Mouse (Mus musculus): ENCODE data around the gene Fam187a. TPM values are rescaled to one million over a fixed set of nuclear protein-coding genes. Genes with fewer than 3 reads are reported as not detected.

The Fam187a gene
- polyA plus RNA-seq, 1 experiment from 2014 or later: not detected

DNA sequence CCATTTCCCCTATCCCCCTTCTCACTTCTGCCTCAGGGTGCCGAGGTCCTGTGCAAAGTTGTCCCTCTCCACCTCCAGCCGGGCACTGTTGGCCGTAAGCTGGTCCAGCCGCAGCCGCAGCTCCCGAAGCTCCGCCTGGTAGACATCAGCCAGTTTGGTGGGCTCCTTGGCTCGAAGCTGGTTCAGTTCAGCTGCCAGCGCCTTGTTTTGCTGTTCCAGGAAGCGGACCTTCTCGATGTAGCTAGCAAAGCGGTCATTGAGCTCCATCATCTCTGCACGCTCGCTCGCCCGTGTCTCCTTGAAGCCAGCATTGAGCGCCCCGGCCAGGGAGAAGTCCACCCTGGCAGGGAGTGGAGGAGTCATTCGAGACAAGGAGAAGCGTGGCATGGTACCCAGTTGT lies 11.7 kb downstream of the Fam187a start:
- Histone ChIP-seq H3K4me3 (no peak overlapping the region), H3K4me2 (no peak overlapping the region), H3K27me3 (peaks cover 37% of the 10 kb centered on the region), H3K9me3 (no peaks in the 10 kb centered on the region), H3K4me1 (replicated peaks) (peaks cover 19% of the 10 kb centered on the region), H3K36me3 (no peaks in the 10 kb centered on the region), H3K27ac (replicated peaks) (no peak overlapping the region), H3K9ac (no peak overlapping the region)
- WGBS: 74% methylated on average over 20 of the region's 20 CpGs
- no peak for ATAC-seq (ENCODE audit: low FRiP score, low read depth)

DNA sequence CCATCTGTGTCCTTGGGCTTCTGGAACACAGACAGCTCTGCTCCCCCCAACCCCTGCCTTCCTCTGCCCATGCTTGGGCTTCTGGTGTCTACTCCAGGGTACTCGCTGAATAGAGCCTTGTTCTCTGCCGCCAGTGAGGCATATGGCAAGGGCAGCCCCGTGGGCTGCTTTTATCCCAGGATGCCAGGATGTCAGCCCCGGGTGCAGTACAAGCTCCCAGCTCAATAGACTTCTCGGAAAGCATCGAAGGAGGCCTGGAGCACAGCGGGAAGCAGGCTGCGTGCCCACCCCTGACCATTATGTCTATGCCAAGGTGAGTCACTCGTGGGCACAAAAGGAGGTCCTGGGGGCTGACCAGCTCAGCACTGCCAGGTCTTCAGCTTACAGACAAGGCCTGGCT lies 13.4 kb downstream of the Fam187a start:
- ATAC-seq (ENCODE audit: low FRiP score, low read depth): peak; percentile 86
- Histone ChIP-seq H3K36me3 (no peaks in the 10 kb centered on the region), H3K9ac (no peak overlapping the region), H3K4me1 (replicated peaks) (peaks cover 12% of the 10 kb centered on the region; the same call in 1 of the 2 replicates), H3K27ac (replicated peaks) (0 out of 2 replicates have a peak overlapping the region, but pooled peaks have one; percentile 31), H3K4me2 (no peak overlapping the region), H3K27me3 (peaks cover 23% of the 10 kb centered on the region), H3K9me3 (no peaks in the 10 kb centered on the region), H3K4me3 (no peak overlapping the region)
- 52% methylated on average over 9 of the region's 9 CpGs for WGBS

GRCm38 (mm10) chr11:102900763-102901162 lies 15.8 kb downstream of the Fam187a start, which contains the start of gene Gfap:
Gene Gfap, minus strand, starts transcription at chr11:102900912.
- 10% methylated on average over 7 of the region's 7 CpGs for WGBS
- Histone ChIP-seq H3K9ac (no peak within 1 kb of the TSS), H3K4me1 (replicated peaks) (peaks cover 19% of the 10 kb centered on the region), H3K36me3 (no peaks in the 10 kb centered on the region), H3K4me2 (no peak within 1 kb of the TSS), H3K27me3 (peaks cover 5% of the 10 kb centered on the region; the same call in 1 of the 2 replicates), H3K27ac (replicated peaks) (no peak within 1 kb of the TSS), H3K9me3 (no peaks in the 10 kb centered on the region), H3K4me3 (no peak within 1 kb of the TSS)
- 0 out of 2 replicates have a peak, but pooled peaks have one; percentile 31 for ATAC-seq (ENCODE audit: low FRiP score, low read depth)

GRCm38 (mm10) chr11:102901199-102901598 lies 16.2 kb downstream of the Fam187a start:
- H3K4me2 ChIP-seq: no peak overlapping the region
- H3K4me3 ChIP-seq: no peak overlapping the region
- H3K9me3 ChIP-seq: no peaks in the 10 kb centered on the region
- no peaks in the 10 kb centered on the region for H3K36me3 ChIP-seq
- peaks cover 19% of the 10 kb centered on the region for H3K4me1 ChIP-seq (replicated peaks)
- no peak for ATAC-seq (ENCODE audit: low FRiP score, low read depth)
- peaks cover 1% of the 10 kb centered on the region; the same call in 1 of the 2 replicates for H3K27me3 ChIP-seq
- no peak overlapping the region for H3K27ac ChIP-seq (replicated peaks)
- no peak overlapping the region for H3K9ac ChIP-seq
- WGBS: 57% methylated on average over 4 of the region's 4 CpGs

- Histone ChIP-seq H3K4me3 (no peak overlapping the region), H3K9ac (no peak overlapping the region), H3K27me3 (no peaks in the 10 kb centered on the region; the same call in 1 of the 2 replicates), H3K36me3 (no peaks in the 10 kb centered on the region), H3K9me3 (no peaks in the 10 kb centered on the region), H3K27ac (replicated peaks) (no peak overlapping the region), H3K4me2 (no peak overlapping the region), H3K4me1 (replicated peaks) (peaks cover 19% of the 10 kb centered on the region)
- 87% methylated on average over 5 of the region's 5 CpGs for WGBS
- no peak for ATAC-seq (ENCODE audit: low FRiP score, low read depth)
Observed at GRCm38 (mm10) chr11:102902107-102902506, 17.1 kb downstream of the Fam187a start.

GRCm38 (mm10) chr11:102903654-102904053 lies 18.7 kb downstream of the Fam187a start:
- H3K27me3 ChIP-seq: no peaks in the 10 kb centered on the region; the same call in 1 of the 2 replicates
- H3K4me2 ChIP-seq: no peak overlapping the region
- H3K9me3 ChIP-seq: no peaks in the 10 kb centered on the region
- no peak overlapping the region for H3K4me3 ChIP-seq
- ATAC-seq (ENCODE audit: low FRiP score, low read depth): no peak
- no peak overlapping the region for H3K9ac ChIP-seq
- no peak overlapping the region for H3K27ac ChIP-seq (replicated peaks)
- no peaks in the 10 kb centered on the region for H3K36me3 ChIP-seq
- H3K4me1 ChIP-seq (replicated peaks): peaks cover 10% of the 10 kb centered on the region
- WGBS: 69% methylated on average over 7 of the region's 7 CpGs

- H3K4me2 ChIP-seq: no peak overlapping the region
- H3K36me3 ChIP-seq: no peaks in the 10 kb centered on the region
- no peak overlapping the region for H3K9ac ChIP-seq
- ATAC-seq (ENCODE audit: low FRiP score, low read depth): no peak
- H3K4me1 ChIP-seq (replicated peaks): no peaks in the 10 kb centered on the region
- H3K4me3 ChIP-seq: no peak overlapping the region
- 67% methylated on average over 7 of the region's 7 CpGs for WGBS
- no peaks in the 10 kb centered on the region for H3K27me3 ChIP-seq
- H3K9me3 ChIP-seq: no peaks in the 10 kb centered on the region
- no peak overlapping the region for H3K27ac ChIP-seq (replicated peaks)
Observed at GRCm38 (mm10) chr11:102911376-102911775, 26.4 kb downstream of the Fam187a start.

DNA sequence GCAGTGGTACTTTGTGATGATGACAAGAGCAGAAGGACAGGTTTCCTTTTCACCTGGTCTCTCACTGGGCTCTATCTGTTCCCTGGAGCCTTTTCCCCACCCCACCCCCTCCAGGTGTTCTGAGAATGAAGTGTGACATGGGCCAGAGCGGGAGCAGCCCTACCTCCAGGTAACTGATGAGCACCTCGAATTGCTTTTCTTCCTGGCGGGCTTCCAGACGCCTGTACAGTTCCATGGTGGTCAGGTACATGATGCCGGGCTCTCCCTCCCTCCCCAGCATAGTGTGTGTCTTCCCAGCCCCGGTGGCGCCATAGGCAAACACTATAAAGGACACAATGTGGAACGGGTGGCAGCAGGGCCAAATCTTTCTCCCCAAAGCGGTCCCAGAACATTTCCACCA lies 30.4 kb downstream of the Fam187a start:
- H3K27me3 ChIP-seq: no peaks in the 10 kb centered on the region
- no peaks in the 10 kb centered on the region for H3K36me3 ChIP-seq
- H3K9ac ChIP-seq: no peak overlapping the region
- no peaks in the 10 kb centered on the region for H3K4me1 ChIP-seq (replicated peaks)
- no peak for ATAC-seq (ENCODE audit: low FRiP score, low read depth)
- WGBS: 92% methylated on average over 9 of the region's 9 CpGs
- no peaks in the 10 kb centered on the region for H3K9me3 ChIP-seq
- no peak overlapping the region for H3K4me3 ChIP-seq
- no peak overlapping the region for H3K4me2 ChIP-seq
- H3K27ac ChIP-seq (replicated peaks): no peak overlapping the region

DNA sequence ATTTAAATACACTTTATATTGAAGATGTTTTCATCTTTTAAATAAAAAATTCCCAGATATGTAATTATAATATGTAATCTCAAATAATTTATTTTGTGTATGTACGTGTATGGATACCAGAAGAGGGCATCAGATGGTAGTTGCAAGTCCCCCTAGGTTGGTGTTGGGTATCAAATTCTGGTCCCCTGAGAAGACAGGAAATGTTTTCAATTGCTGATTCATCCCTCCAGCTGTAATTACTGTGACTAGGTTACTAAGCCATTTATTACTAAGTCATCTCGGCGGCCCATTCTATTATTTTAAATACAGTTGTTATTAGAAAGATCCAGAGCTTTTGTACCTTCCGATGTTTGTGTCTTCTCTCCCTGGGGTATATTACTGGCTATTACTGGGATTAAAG lies 33.1 kb downstream of the Fam187a start:
- H3K36me3 ChIP-seq: no peaks in the 10 kb centered on the region
- WGBS: 72% methylated on average over 4 of the region's 4 CpGs

GRCm38 (mm10) chr11:102921491-102921890 lies 36.5 kb downstream of the Fam187a start:
- Histone ChIP-seq H3K36me3 (no peaks in the 10 kb centered on the region), H3K9ac (no peak overlapping the region), H3K4me3 (no peak overlapping the region), H3K4me2 (no peak overlapping the region), H3K4me1 (replicated peaks) (peaks cover 14% of the 10 kb centered on the region), H3K9me3 (no peaks in the 10 kb centered on the region), H3K27ac (replicated peaks) (no peak overlapping the region), H3K27me3 (no peaks in the 10 kb centered on the region)
- ATAC-seq (ENCODE audit: low FRiP score, low read depth): no peak
- 59% methylated on average over 6 of the region's 6 CpGs for WGBS

More for the DNA sequence above, 33.1 kb downstream of the Fam187a start:
- no peak overlapping the region for H3K4me3 ChIP-seq
- no peak overlapping the region for H3K4me2 ChIP-seq
- H3K9me3 ChIP-seq: no peaks in the 10 kb centered on the region
- H3K9ac ChIP-seq: no peak overlapping the region
- H3K27me3 ChIP-seq: no peaks in the 10 kb centered on the region
- ATAC-seq (ENCODE audit: low FRiP score, low read depth): no peak
- peaks cover 9% of the 10 kb centered on the region for H3K4me1 ChIP-seq (replicated peaks)
- H3K27ac ChIP-seq (replicated peaks): no peak overlapping the region

DNA sequence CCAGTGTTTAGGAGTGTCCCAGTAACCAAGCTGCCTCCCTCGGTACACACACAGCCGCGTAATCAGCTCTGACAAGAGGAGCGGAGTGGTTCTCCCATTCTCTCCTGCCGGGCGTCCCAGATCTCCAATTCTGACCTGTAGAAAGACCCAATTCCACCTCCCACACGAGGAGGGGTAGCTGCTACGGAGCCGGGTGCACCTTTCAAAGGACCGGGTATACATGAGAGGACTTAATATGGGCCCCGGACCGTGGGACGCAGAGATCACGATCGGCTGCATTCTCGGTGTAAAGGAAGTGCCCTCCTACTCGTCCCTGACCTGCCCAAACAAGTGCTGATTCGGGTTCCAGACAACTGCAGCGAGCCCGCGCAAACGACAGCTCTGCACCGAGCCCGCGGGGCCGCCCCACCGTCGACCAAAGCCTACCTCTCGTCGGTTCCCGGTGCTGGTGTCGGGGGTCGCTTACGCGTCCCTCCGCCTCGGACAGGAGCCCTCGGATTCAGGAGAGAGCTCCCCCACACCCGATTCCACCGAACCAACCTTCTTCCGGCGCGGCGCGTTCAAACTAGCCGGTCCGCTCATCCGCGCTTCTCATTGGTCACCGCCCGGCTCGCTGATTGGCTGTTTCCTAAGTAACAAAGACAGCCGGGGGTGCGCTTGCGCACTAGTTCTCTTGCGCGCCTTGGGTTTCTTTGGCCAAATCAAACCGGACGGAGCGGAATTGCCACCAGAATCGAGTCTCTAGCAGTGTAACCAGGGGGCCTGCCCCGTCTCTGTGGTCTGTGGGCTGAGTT lies 39.8 kb downstream of the Fam187a start, which contains the start of gene Kif18b:
Kif18b (minus strand) TSS at position 568 of the 794 bp plus-strand sequence.
- Histone ChIP-seq H3K4me1 (replicated peaks) (peaks cover 14% of the 10 kb centered on the region), H3K9ac (peak within 1 kb of the TSS; percentile 43), H3K36me3 (no peaks in the 10 kb centered on the region), H3K27me3 (no peaks in the 10 kb centered on the region), H3K4me2 (peak within 1 kb of the TSS; percentile 77), H3K27ac (replicated peaks) (peak within 1 kb of the TSS; percentile 77), H3K4me3 (peak within 1 kb of the TSS; percentile 54), H3K9me3 (no peaks in the 10 kb centered on the region)
- ATAC-seq (ENCODE audit: low FRiP score, low read depth): peak; percentile 94
- WGBS: under 1% methylated on average over 62 of the region's 62 CpGs

DNA sequence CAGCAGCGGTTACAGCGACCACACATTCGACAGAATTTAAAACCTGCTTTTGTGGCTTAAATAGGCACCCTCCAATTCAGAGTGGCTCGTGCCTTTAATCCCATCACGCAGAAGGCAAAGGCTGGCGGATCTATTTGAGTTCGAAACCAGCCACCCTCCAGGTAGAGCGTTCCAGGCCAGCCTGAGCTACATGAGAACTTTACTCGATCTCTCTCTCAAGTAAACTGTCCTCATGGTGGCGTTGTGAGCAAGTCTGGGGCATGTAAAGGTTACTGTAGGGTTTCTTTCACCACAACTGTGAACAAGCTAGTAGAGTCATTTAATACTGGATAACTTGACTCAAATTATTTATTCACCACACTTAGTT lies 40.4 kb downstream of the Fam187a start:
- H3K4me2 ChIP-seq: peak overlapping the region; percentile 77
- no peaks in the 10 kb centered on the region for H3K36me3 ChIP-seq
- 2% methylated on average over 10 of the region's 10 CpGs for WGBS
- no peak; the same call in 1 of the 2 replicates for ATAC-seq (ENCODE audit: low FRiP score, low read depth)
- H3K4me3 ChIP-seq: peak overlapping the region; percentile 54
- H3K9ac ChIP-seq: peak overlapping the region; percentile 43
- no peaks in the 10 kb centered on the region for H3K9me3 ChIP-seq
- H3K27me3 ChIP-seq: no peaks in the 10 kb centered on the region
- peak overlapping the region; percentile 77 for H3K27ac ChIP-seq (replicated peaks)
- H3K4me1 ChIP-seq (replicated peaks): peaks cover 14% of the 10 kb centered on the region

Data from hindbrain, embryonic 15.5 days (tissue).